Mouse (Mus musculus) bone marrow, adult 2 months (tissue): Measurements from ENCODE around the gene Dock8.

Source experiments
- CTCF ChIP-seq: fragments of 200-500 bp; IDR thresholded peaks from 2 replicates; pipeline ENCODE4 v1.5.1; 2011; ENCODE audit warnings: low read length, control low read depth; ENCODE audit not compliant: control insufficient read depth, insufficient read depth
- POLR2A ChIP-seq: fragments of 200-500 bp; IDR thresholded peaks from 2 replicates; pipeline ENCODE4 v1.6.1; 2011; ENCODE audit warnings: low read depth, mild to moderate bottlenecking, control low read depth, low read length, borderline replicate concordance; ENCODE audit not compliant: control insufficient read depth

GRCm38 (mm10) chr19:25166412-25166811 is 167.1 kb downstream of the Dock8 start:
- no peak for TF ChIP-seq CTCF
- no peak for TF ChIP-seq POLR2A
